In genomic region chr9:52495483-52496270, GRCm38 (mm10) we compare ENCODE assay signal across 10 mouse cellular contexts.
DNase-seq lines count a peak whose midpoint lies in the region; ATAC-seq and TF ChIP-seq lines count a peak whose summit lies in the region.
"Had no signal": no experiment of that assay in that cellular context is flagged by ENCODE, and none has a peak within 500 bp of the region (broad histone marks: within the 10 kb centered on the region; RNA-seq: fewer than 3 reads in every experiment).

No protein-coding gene starts in this region.

- no peaks in the 10 kb centered on the region for H3K36me3 ChIP-seq in hindbrain, postnatal 0 days (ENCODE audit: insufficient read depth, low read length)
- H3K36me3 ChIP-seq: embryonic facial prominence, embryonic 15.5 days had no signal

- no peak overlapping the region for H3K4me2 ChIP-seq in hindbrain, postnatal 0 days (ENCODE audit: low read depth, low read length)
- H3K4me2 ChIP-seq: embryonic facial prominence, embryonic 15.5 days had no signal

- H3K4me3 ChIP-seq in hindbrain, postnatal 0 days (ENCODE audit: low read length): no peak overlapping the region
- H3K4me3 ChIP-seq: embryonic facial prominence, embryonic 15.5 days had no signal

- CTCF ChIA-PET in Patski (lab: Charles Lee): interaction anchor here (0.9 to 1.8 kb wide), 6 partner anchors 9 to 40 kb away, joined by 3 to 13 read pairs (median 4); no protein-coding TSS in a partner anchor

- peak; percentile 47 for TF ChIP-seq CTCF in Patski (IDR thresholded peaks at IDR 0.05)
- peak; percentile 48 for TF ChIP-seq CTCF in hindbrain, postnatal 0 days (IDR thresholded peaks at IDR 0.05; ENCODE audit: low read depth)

- H3K9ac ChIP-seq in hindbrain, postnatal 0 days (replicated peaks; ENCODE audit: low read length): no peak overlapping the region
- H3K9ac ChIP-seq: embryonic facial prominence, embryonic 15.5 days had no signal

- H3K9me3 ChIP-seq in hindbrain, postnatal 0 days (ENCODE audit: low read length): no peaks in the 10 kb centered on the region
- H3K9me3 ChIP-seq: embryonic facial prominence, embryonic 15.5 days had no signal

- no peaks in the 10 kb centered on the region for H3K27me3 ChIP-seq in Patski
- H3K27me3 ChIP-seq in hindbrain, postnatal 0 days (ENCODE audit: insufficient read depth, low read length): no peaks in the 10 kb centered on the region
- H3K27me3 ChIP-seq: embryonic facial prominence, embryonic 15.5 days had no signal

- WGBS in hindbrain, postnatal 0 days: 51% methylated on average over 8 of the region's 8 CpGs

- H3K4me1 ChIP-seq in hindbrain, postnatal 0 days (ENCODE audit: insufficient read depth, low read length): no peaks in the 10 kb centered on the region
- H3K4me1 ChIP-seq: embryonic facial prominence, embryonic 15.5 days had no signal

- ATAC-seq in Patski: no peak
- no peak for ATAC-seq in hindbrain, postnatal 0 days

- no peak overlapping the region for H3K27ac ChIP-seq in hindbrain, postnatal 0 days
- H3K27ac ChIP-seq: embryonic facial prominence, embryonic 15.5 days had no signal

- POLR2A ChIA-PET in Patski (lab: Charles Lee): interaction anchor here (1.0 kb wide), 1 partner anchor 36 kb away, joined by 3 read pairs; no protein-coding TSS in a partner anchor

- DNase-seq in cerebellum, postnatal 14 days: peak; percentile 40 to 49
- no peak for DNase-seq in cerebellum, adult 8-10 months
- DNase-seq in left cerebral cortex, postnatal 4 days: peak; percentile 57
- no peak for DNase-seq in left cerebral cortex, adult 8-10 months (ENCODE audit: low spot score in 2 of 2)
- DNase-seq in Patski (ENCODE audit: low read depth, low spot score): no peak
- peak; percentile 57 for DNase-seq in hindbrain, postnatal 0 days (ENCODE audit: low spot score)
- DNase-seq in neural tube, embryonic 10.5 days (ENCODE audit: extremely low spot score, low spot score): no peak
- DNase-seq in ovary, adult 18-20 months (ENCODE audit: low spot score): no peak
- DNase-seq: lung, adult 2 months had no signal

- in situ Hi-C loops in Patski (cut with MboI; ENCODE audit: low pct_unique_long_range_greater_than_20kb): no loop called here

- intact Hi-C loops in left cerebral cortex, postnatal 4 days (cut with DNase I): no loop called here

Comparison
In these comparisons a context has a peak if more than half of its experiments do, and no peak if none do; other contexts are left out.
1. DNase-seq: peak in cerebellum, postnatal 14 days (2 of 2), left cerebral cortex, postnatal 4 days (single experiment) and hindbrain, postnatal 0 days (single experiment); none in cerebellum, adult 8-10 months (single experiment), left cerebral cortex, adult 8-10 months (0 of 2), Patski (single experiment), neural tube, embryonic 10.5 days (single experiment) and ovary, adult 18-20 months (single experiment).